Mouse (Mus musculus) spleen, adult 2 months (tissue): ENCODE data around the gene Gm20388. TPM values are rescaled to one million over a fixed set of nuclear protein-coding genes. Genes with fewer than 3 reads are reported as not detected.
A peak's percentile ranks its signal among the peaks of the same experiment; 100 is the strongest.

Experiments
- DNase-seq, 2 experiments: peaks; one replicate each; pipeline versions ENCODE4 v3.0.0 to v3.0.0-alpha.2; 2012 to 2021; ENCODE audit warnings: low spot score in 2 of 2, low read depth in 1 of 2
- H3K27ac ChIP-seq: fragments of 200-500 bp; 2 replicates; pipeline ENCODE4 v1.5.1; 2012; ENCODE audit warnings: low read length, inconsistent platforms; ENCODE audit not compliant: insufficient read depth
- H3K27me3 ChIP-seq: fragments of 200-500 bp; 2 replicates; pipeline ENCODE4 v1.6.1; 2012; ENCODE audit warnings: mild to moderate bottlenecking, moderate library complexity, low read length, inconsistent platforms; ENCODE audit not compliant: control insufficient read depth, insufficient read depth
- H3K36me3 ChIP-seq: fragments of 200-500 bp; 2 replicates; pipeline ENCODE4 v1.6.1; 2012; ENCODE audit warnings: mild to moderate bottlenecking, low read length, inconsistent platforms; ENCODE audit not compliant: control insufficient read depth, insufficient read depth
- H3K4me1 ChIP-seq: fragments of 200-500 bp; 2 replicates; pipeline ENCODE4 v1.6.1; 2011; ENCODE audit warnings: inconsistent platforms; ENCODE audit not compliant: control insufficient read depth, insufficient read depth, insufficient read length
- H3K4me3 ChIP-seq: fragments of 200-500 bp; 2 replicates; pipeline ENCODE4 v1.5.1; 2011; ENCODE audit warnings: mild to moderate bottlenecking, inconsistent platforms; ENCODE audit not compliant: insufficient read depth, insufficient read length; ENCODE audit errors: extremely low read depth
- CTCF ChIP-seq: fragments of 200-500 bp; IDR thresholded peaks from 2 replicates; pipeline ENCODE4 v1.5.1; 2011; ENCODE audit warnings: mild to moderate bottlenecking, inconsistent platforms; ENCODE audit not compliant: insufficient read depth, insufficient read length, insufficient replicate concordance; ENCODE audit errors: extremely low read depth
- POLR2A ChIP-seq: fragments of 200-500 bp; IDR thresholded peaks from 2 replicates; pipeline ENCODE4 v1.6.1; 2011; ENCODE audit warnings: low read depth, low read length, inconsistent platforms
- WGBS: fragments of 180-500 bp; shearing (Covaris S2); methylation state at CpG from one replicate; pipeline ENCODE4 v1.1.7; 2018; 5-methylcytosine and 5-hydroxymethylcytosine counted together
- polyA plus RNA-seq: library from polyadenylated mRNA; depleted of rRNA; stranded (reverse); fragments of >200 nt; gene quantifications from 2 replicates; pipeline ENCODE4 v1.2.3, GENCODE M21; 2012

Gm20388 gene
- polyA plus RNA-seq, 1 experiment: 26.1 TPM

GRCm38 (mm10) chr8:121832061-121832460 lies 1921.4 kb downstream of the Gm20388 start:
- Histone ChIP-seq H3K27me3 (no peaks in the 10 kb centered on the region), H3K36me3 (no peaks in the 10 kb centered on the region), H3K4me3 (no peak overlapping the region), H3K27ac (no peak overlapping the region), H3K4me1 (no peaks in the 10 kb centered on the region; the same call in 1 of the 2 replicates)
- TF ChIP-seq POLR2A: no peak
- TF ChIP-seq CTCF: no peak
- WGBS: 88% methylated on average over 2 of the region's 2 CpGs
- DNase-seq: no peak

DNA sequence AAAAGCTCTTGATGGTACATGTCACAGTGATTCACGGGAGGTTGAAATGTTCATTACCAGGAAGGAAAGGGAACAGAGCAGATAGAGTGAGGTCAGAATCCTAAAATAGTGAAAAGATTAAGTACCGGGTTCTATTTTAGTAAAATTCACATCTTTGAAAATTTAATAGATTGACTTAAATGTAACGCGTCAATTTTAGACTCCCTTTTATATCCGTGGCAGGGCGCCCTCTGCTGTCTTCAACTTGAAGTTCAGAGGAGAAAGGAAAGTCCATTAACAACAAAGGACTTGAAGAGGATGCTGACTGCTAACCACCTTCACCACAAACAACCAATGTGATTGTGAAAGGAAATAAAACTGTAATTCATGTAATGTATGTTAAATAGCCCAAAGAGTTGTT lies 1921.9 kb downstream of the Gm20388 start:
- no peak overlapping the region for H3K27ac ChIP-seq
- peak; percentile 60 to 70 for DNase-seq
- H3K4me3 ChIP-seq: no peak overlapping the region
- H3K4me1 ChIP-seq: no peaks in the 10 kb centered on the region; the same call in 1 of the 2 replicates
- no peaks in the 10 kb centered on the region for H3K27me3 ChIP-seq
- no peak for TF ChIP-seq POLR2A
- peak; percentile 22; the same call in 1 of the 2 replicates for TF ChIP-seq CTCF
- 5% methylated on average over 6 of the region's 6 CpGs for WGBS
- H3K36me3 ChIP-seq: no peaks in the 10 kb centered on the region

DNA sequence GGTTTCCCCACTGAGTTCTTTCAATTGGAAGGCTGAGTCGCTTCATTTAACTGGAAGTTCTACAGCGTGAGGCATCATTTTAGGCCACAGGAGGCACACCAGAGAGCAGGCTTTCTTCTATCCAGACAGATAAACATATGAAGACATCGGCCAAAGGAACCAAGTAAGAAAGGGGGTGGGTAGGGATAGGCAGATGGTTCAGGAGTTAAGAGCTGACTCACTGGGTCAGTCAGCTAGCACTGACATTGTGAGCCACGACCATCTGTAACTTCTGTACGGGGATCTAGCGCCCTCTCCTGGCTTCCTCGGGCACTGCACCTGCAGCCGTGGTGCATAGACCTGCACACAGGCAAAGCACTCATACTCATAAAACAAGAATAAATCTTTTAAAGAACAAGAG lies 1930.6 kb downstream of the Gm20388 start:
- H3K4me3 ChIP-seq: no peak overlapping the region
- DNase-seq: peak in 1 of 2 experiments; percentile 31
- TF ChIP-seq CTCF: peak; percentile 42; the same call in 1 of the 2 replicates
- TF ChIP-seq POLR2A: no peak

DNA sequence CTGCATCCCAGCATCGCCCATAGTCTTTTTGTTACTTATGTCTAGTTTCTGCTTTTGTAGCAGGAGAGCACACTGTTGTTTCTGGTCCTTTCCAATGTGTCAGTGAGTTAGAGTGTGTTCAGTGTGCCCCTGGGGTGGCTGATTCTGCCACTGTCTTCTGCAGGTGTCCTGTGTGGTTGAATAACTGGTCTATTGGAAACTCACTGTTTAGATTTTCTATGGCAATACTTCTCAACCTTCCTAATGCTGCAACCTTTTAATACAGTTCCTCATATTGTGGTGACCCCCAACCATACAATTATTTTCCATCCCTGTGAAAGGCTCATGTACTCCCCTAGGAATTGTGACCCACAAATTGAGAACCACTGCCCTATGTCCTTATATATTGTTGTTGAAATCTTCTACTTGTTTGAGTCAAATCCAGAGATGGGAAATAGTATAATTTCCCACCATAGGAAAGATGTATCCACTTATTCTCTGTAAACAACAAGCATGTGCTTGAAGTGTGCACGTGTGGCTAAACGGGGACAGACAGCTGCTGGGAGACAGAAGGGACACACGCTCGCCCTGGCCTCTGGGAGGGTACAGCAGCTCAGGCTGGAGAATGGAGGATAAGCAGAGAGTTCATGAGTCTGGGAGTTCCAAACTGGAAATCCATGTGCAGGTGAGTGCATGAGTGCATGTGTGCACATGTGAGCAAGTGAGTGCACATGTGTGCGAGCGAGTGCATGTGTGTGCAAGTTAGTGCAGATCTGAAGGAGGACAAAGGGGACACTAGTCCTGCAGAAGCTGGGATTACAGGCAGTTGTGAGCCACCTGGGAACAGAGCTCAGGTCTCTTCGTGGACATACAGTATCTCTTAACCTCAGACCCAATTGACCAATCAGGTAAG lies 1931.7 kb downstream of the Gm20388 start:
- no peak for TF ChIP-seq POLR2A
- TF ChIP-seq CTCF: no peak
- no peaks in the 10 kb centered on the region for H3K27me3 ChIP-seq
- 89% methylated on average over 8 of the region's 8 CpGs for WGBS
- no peak for DNase-seq
- no peak overlapping the region for H3K4me3 ChIP-seq
- H3K27ac ChIP-seq: no peak overlapping the region
- H3K4me1 ChIP-seq: no peaks in the 10 kb centered on the region
- H3K36me3 ChIP-seq: no peaks in the 10 kb centered on the region

More for the DNA sequence above, 1930.6 kb downstream of the Gm20388 start:
- H3K36me3 ChIP-seq: no peaks in the 10 kb centered on the region
- WGBS: 60% methylated on average over 8 of the region's 8 CpGs
- no peaks in the 10 kb centered on the region for H3K4me1 ChIP-seq
- no peak overlapping the region for H3K27ac ChIP-seq
- H3K27me3 ChIP-seq: no peaks in the 10 kb centered on the region

GRCm38 (mm10) chr8:121843184-121843733 lies 1932.6 kb downstream of the Gm20388 start:
- Histone ChIP-seq H3K4me3 (no peak overlapping the region), H3K27ac (no peak overlapping the region), H3K27me3 (no peaks in the 10 kb centered on the region), H3K4me1 (no peaks in the 10 kb centered on the region), H3K36me3 (no peaks in the 10 kb centered on the region)
- no peak for TF ChIP-seq CTCF
- no peak for TF ChIP-seq POLR2A
- no peak for DNase-seq
- WGBS: 79% methylated on average over 3 of the region's 3 CpGs

DNA sequence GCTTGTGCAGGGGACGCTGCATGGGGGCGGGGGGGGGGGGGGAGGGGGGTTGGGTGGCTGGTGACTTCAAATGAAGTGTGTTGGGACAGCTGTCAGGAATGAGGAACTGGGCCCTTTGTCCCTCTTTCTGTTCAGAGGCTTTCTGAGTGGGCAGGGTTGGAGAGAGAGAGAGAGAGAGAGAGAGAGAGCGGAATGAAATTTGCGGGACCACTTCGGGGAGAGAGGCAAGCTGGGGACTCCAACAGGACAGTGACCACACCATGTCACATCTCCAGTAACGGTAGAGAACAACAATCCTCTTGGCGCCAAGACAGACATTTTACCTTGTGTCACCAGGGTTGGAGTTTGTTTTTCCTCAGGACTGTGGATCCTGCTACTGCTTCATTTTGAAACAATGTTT lies 1934.1 kb downstream of the Gm20388 start:
- Histone ChIP-seq H3K36me3 (no peaks in the 10 kb centered on the region), H3K4me1 (no peaks in the 10 kb centered on the region), H3K27me3 (no peaks in the 10 kb centered on the region), H3K27ac (no peak overlapping the region), H3K4me3 (no peak overlapping the region)
- 60% methylated on average over 7 of the region's 7 CpGs for WGBS
- no peak for TF ChIP-seq POLR2A
- no peak for TF ChIP-seq CTCF
- no peak for DNase-seq
